Mouse (Mus musculus): Measurements from ENCODE around the gene Prpf8.

DNA sequence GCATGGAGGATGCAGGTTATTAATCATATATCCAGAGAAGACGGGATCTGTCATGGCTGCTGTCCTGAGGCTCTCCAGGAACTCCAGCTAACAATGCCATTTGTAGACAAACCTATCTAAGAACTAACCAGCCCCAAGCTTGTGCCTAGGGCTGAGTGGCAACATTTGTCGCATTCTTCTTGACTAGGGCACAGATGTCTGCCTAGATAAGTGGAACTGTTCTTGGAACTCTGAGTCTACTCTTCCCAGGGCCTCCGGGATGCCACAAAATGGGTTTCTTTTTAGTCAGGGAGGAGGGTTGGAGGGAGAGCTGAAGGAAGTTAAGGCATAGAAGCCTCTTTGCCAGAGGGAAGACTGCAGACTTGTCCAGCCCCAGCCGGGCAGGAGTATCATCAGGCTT, 59.4 kb downstream of the Prpf8 start:
- no peak for TF ChIP-seq TAL1 (IDR thresholded peaks at IDR 0.05; ENCODE audit: low read length)
- TF ChIP-seq GATA1 (IDR thresholded peaks at IDR 0.05; ENCODE audit: low read length), result no peak; the same call in 1 of the 2 replicates
